8 mouse cellular contexts compared by ENCODE assay signal in the genomic region with DNA sequence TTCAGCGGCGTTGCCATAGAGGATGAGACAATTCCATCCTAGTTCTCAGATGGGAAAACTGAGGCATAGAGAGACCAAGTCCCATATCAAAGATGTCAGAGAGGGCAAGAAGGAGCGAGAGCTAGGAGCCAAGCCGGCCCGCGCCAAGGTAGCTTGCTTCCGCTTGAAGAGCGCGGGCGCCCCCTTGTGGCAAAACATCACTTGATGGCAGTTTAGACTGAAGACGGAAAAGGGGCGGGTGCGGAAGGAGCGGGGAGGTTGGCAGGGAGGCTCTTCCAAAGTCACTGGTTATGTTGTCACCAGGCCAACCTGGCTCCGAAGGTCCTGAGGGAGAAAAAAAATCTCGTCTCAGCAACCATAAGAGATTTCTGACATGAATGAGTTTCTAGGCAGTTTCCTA. TPM values are rescaled to one million over a fixed set of nuclear protein-coding genes. Genes with fewer than 3 reads are reported as not detected.
DNase-seq lines count a peak whose midpoint lies in the region; ATAC-seq and TF ChIP-seq lines count a peak whose summit lies in the region.

No protein-coding gene starts in this region.

- H3K27me3 ChIP-seq in intestine, embryonic 14.5 days (replicated peaks; ENCODE audit: control insufficient read depth, insufficient read depth, low read length): peaks cover 27% of the 10 kb centered on the region
- H3K27me3 ChIP-seq in intestine, embryonic 16.5 days (replicated peaks; ENCODE audit: control insufficient read depth, insufficient read depth, low read length): peaks cover 19% of the 10 kb centered on the region; the same call in 1 of the 2 replicates
- H3K27me3 ChIP-seq in intestine, postnatal 0 days (replicated peaks; ENCODE audit: control insufficient read depth, insufficient read depth, low read length): 0 out of 2 replicates have a peak, but pooled peaks cover 11% of the 10 kb centered on the region
- peaks cover 11% of the 10 kb centered on the region for H3K27me3 ChIP-seq in midbrain, postnatal 0 days (ENCODE audit: insufficient read depth, low read length)

- no peak overlapping the region for H3K4me2 ChIP-seq in intestine, embryonic 14.5 days (ENCODE audit: low read length)
- no peak overlapping the region for H3K4me2 ChIP-seq in intestine, embryonic 16.5 days (ENCODE audit: low read depth, low read length)
- H3K4me2 ChIP-seq in intestine, postnatal 0 days (replicated peaks; ENCODE audit: low read depth): no peak overlapping the region
- H3K4me2 ChIP-seq in midbrain, postnatal 0 days (ENCODE audit: low read depth, low read length, poor library complexity, severe bottlenecking): peak overlapping the region; percentile 29; the same call in 1 of the 2 replicates

- peak; percentile 96; the same call in 1 of the 2 replicates for TF ChIP-seq CTCF in gastrocnemius, adult 2 months (IDR thresholded peaks at IDR 0.05)
- TF ChIP-seq CTCF in intestine, postnatal 0 days (IDR thresholded peaks at IDR 0.05; ENCODE audit: low read depth): peak; percentile 99
- peak; percentile 98 for TF ChIP-seq CTCF in midbrain, postnatal 0 days (IDR thresholded peaks at IDR 0.05)

- no peak overlapping the region for H3K9ac ChIP-seq in intestine, embryonic 14.5 days (ENCODE audit: low read length)
- no peak overlapping the region for H3K9ac ChIP-seq in intestine, embryonic 16.5 days (ENCODE audit: low read depth, low read length)
- H3K9ac ChIP-seq in intestine, postnatal 0 days (ENCODE audit: low read depth, low read length): no peak overlapping the region
- no peak overlapping the region for H3K9ac ChIP-seq in midbrain, postnatal 0 days (replicated peaks; ENCODE audit: low read length, poor library complexity, severe bottlenecking)

- H3K36me3 ChIP-seq in intestine, embryonic 14.5 days (ENCODE audit: control insufficient read depth, insufficient read depth, low read length): no peaks in the 10 kb centered on the region
- H3K36me3 ChIP-seq in intestine, embryonic 16.5 days (ENCODE audit: control insufficient read depth, insufficient read depth, low read length): no peaks in the 10 kb centered on the region
- no peaks in the 10 kb centered on the region for H3K36me3 ChIP-seq in intestine, postnatal 0 days (ENCODE audit: control insufficient read depth, insufficient read depth)
- H3K36me3 ChIP-seq in midbrain, postnatal 0 days (ENCODE audit: insufficient read depth, low read length): no peaks in the 10 kb centered on the region

- ATAC-seq in intestine, embryonic 14.5 days (replicated peaks; ENCODE audit: low FRiP score, low TSS enrichment, low read depth): 0 out of 2 replicates have a peak, but pooled peaks have one; percentile 32
- no peak for ATAC-seq in intestine, embryonic 16.5 days
- ATAC-seq in intestine, postnatal 0 days: no peak
- no peak for ATAC-seq in midbrain, postnatal 0 days (ENCODE audit: low FRiP score)

- no peaks in the 10 kb centered on the region for H3K4me1 ChIP-seq in intestine, embryonic 14.5 days (replicated peaks; ENCODE audit: control insufficient read depth, insufficient read depth, low read length)
- H3K4me1 ChIP-seq in intestine, embryonic 16.5 days (ENCODE audit: control insufficient read depth, insufficient read depth, low read length): no peaks in the 10 kb centered on the region
- H3K4me1 ChIP-seq in intestine, postnatal 0 days (replicated peaks; ENCODE audit: control insufficient read depth, insufficient read depth, low read length): no peaks in the 10 kb centered on the region
- H3K4me1 ChIP-seq in midbrain, postnatal 0 days (ENCODE audit: insufficient read depth, low read length): no peaks in the 10 kb centered on the region

- 2% methylated on average over 16 of the region's 16 CpGs for WGBS in intestine, embryonic 14.5 days
- WGBS in intestine, embryonic 16.5 days: 2% methylated on average over 16 of the region's 16 CpGs
- WGBS in intestine, postnatal 0 days: under 1% methylated on average over 16 of the region's 16 CpGs
- WGBS in midbrain, postnatal 0 days: 3% methylated on average over 16 of the region's 16 CpGs

- H3K9me3 ChIP-seq in intestine, embryonic 14.5 days (ENCODE audit: control insufficient read depth, low read length): no peaks in the 10 kb centered on the region
- no peaks in the 10 kb centered on the region for H3K9me3 ChIP-seq in intestine, embryonic 16.5 days (ENCODE audit: control insufficient read depth, low read length)
- H3K9me3 ChIP-seq in intestine, postnatal 0 days (ENCODE audit: control insufficient read depth): no peaks in the 10 kb centered on the region
- no peaks in the 10 kb centered on the region for H3K9me3 ChIP-seq in midbrain, postnatal 0 days (ENCODE audit: low read length)

- H3K27ac ChIP-seq in intestine, embryonic 14.5 days (ENCODE audit: low read depth): no peak overlapping the region
- no peak overlapping the region for H3K27ac ChIP-seq in intestine, embryonic 16.5 days (ENCODE audit: low read length)
- no peak overlapping the region for H3K27ac ChIP-seq in gastrocnemius, adult 2 months
- no peak overlapping the region for H3K27ac ChIP-seq in intestine, postnatal 0 days (ENCODE audit: low read depth, low read length)
- H3K27ac ChIP-seq in midbrain, postnatal 0 days (ENCODE audit: low read depth, low read length): no peak overlapping the region

- intact Hi-C loops in gastrocnemius, adult 2 months (cut with DNase I): loop anchor here (2.0 kb wide), 1 partner anchor 348 kb away; no protein-coding TSS in a partner anchor
- intact Hi-C loops in left cerebral cortex, postnatal 4 days (cut with DNase I): loop anchor here (5.0 kb wide), 1 partner anchor 241 kb away; no protein-coding TSS in a partner anchor

- H3K4me3 ChIP-seq in intestine, embryonic 14.5 days (ENCODE audit: low read depth, low read length): no peak overlapping the region
- H3K4me3 ChIP-seq in intestine, embryonic 16.5 days (ENCODE audit: low read length): no peak overlapping the region
- no peak overlapping the region for H3K4me3 ChIP-seq in gastrocnemius, adult 2 months
- no peak overlapping the region for H3K4me3 ChIP-seq in intestine, postnatal 0 days (ENCODE audit: low read depth, low read length)
- no peak overlapping the region for H3K4me3 ChIP-seq in midbrain, postnatal 0 days (ENCODE audit: low read depth, low read length)

- peak; percentile 97 for DNase-seq in intestine, embryonic 14.5 days (ENCODE audit: low spot score)
- peak; percentile 82 to 84 for DNase-seq in cerebellum, postnatal 36 days
- peak; percentile 88 for DNase-seq in gastrocnemius, adult 2 months
- peak; percentile 96 for DNase-seq in left cerebral cortex, postnatal 4 days
- DNase-seq in midbrain, postnatal 0 days (ENCODE audit: low spot score): peak; percentile 90
- peak; percentile 66 to 77 for DNase-seq in spleen, postnatal 36 days (ENCODE audit: low spot score in 2 of 2)

RNA-seq across cellular contexts. Expression of a gene that starts 27.7 kb away (rescaled TPM):
- polyA plus RNA-seq in intestine, embryonic 14.5 days (2014; fragmentation: Nextera tagmentation; extraction: Ambion mirVana): 22.0 and 29.2 TPM in 2 replicates
- polyA plus RNA-seq in intestine, embryonic 16.5 days (2015; fragmentation: Nextera tagmentation; extraction: Ambion mirVana): 21.6 and 23.5 TPM in 2 replicates
- 10 to 100 TPM; 18.8 to 20.5 TPM for total RNA-seq in gastrocnemius, adult 2 months (2021)
- 12.0 and 14.9 TPM in 2 replicates for polyA plus RNA-seq in intestine, postnatal 0 days (2015; fragmentation: Nextera tagmentation; extraction: Ambion mirVana)
- 10 to 100 TPM; 28.7 to 29.0 TPM for total RNA-seq in left cerebral cortex, postnatal 4 days (2021)
- 34.5 and 34.7 TPM in 2 replicates for total RNA-seq in midbrain, postnatal 0 days (2014; rRNA removed)
- 17.5 and 17.9 TPM in 2 replicates for polyA plus RNA-seq in midbrain, postnatal 0 days (2015; fragmentation: Nextera tagmentation; extraction: Ambion mirVana)
